Mouse (Mus musculus) kidney, embryonic 14.5 days (tissue): Measurements from ENCODE around the gene Glg1. TPM values are rescaled to one million over a fixed set of nuclear protein-coding genes. Genes with fewer than 3 reads are reported as not detected.
"Not testable (repeated sequence)": the region's sequence is repeated elsewhere in the genome, so short reads cannot be mapped to it uniquely, and the experiment has no call there.

Experiments used
- ATAC-seq: fragments of 200-750 bp; cut with Nextera tagmentation; 2 replicates; pipeline ENCODE4 v1.8.0; 2017; ENCODE audit warnings: moderate number of reproducible peaks, mild to moderate bottlenecking, moderate TSS enrichment, moderate library complexity; ENCODE audit not compliant: low FRiP score, low TSS enrichment
- H3K27ac ChIP-seq: fragments of 300-500 bp; sonication (generic); 2 replicates; pipeline ENCODE4 v1.5.1; 2014; ENCODE audit warnings: low read depth, mild to moderate bottlenecking, low read length, moderate library complexity, mixed read lengths
- H3K27me3 ChIP-seq: fragments of 300-500 bp; sonication (generic); 2 replicates; pipeline ENCODE4 v1.6.1; 2014; ENCODE audit warnings: mild to moderate bottlenecking, low read length; ENCODE audit not compliant: control insufficient read depth, insufficient read depth
- H3K36me3 ChIP-seq: fragments of 300-500 bp; sonication (generic); 2 replicates; pipeline ENCODE4 v1.6.1; 2014; ENCODE audit warnings: low read length, mixed read lengths; ENCODE audit not compliant: control insufficient read depth, insufficient read depth
- H3K4me1 ChIP-seq: fragments of 300-500 bp; sonication (generic); 2 replicates; pipeline ENCODE4 v1.6.1; 2014; ENCODE audit warnings: low read length, mixed read lengths; ENCODE audit not compliant: control insufficient read depth, insufficient read depth
- H3K4me2 ChIP-seq: fragments of 300-500 bp; sonication (generic); replicated peaks from 2 replicates; pipeline ENCODE4 v1.6.1; 2014; ENCODE audit warnings: low read depth, mild to moderate bottlenecking, low read length
- H3K4me3 ChIP-seq: fragments of 300-500 bp; sonication (generic); 2 replicates; pipeline ENCODE4 v1.5.1; 2014; ENCODE audit warnings: mild to moderate bottlenecking, low read length
- H3K9ac ChIP-seq: fragments of 300-500 bp; sonication (generic); 2 replicates; pipeline ENCODE4 v1.6.1; 2014; ENCODE audit warnings: low read depth, mild to moderate bottlenecking, low read length, moderate library complexity
- H3K9me3 ChIP-seq: fragments of 300-500 bp; sonication (generic); 2 replicates; pipeline ENCODE4 v1.6.1; 2016; ENCODE audit warnings: low read length; ENCODE audit not compliant: control insufficient read depth
- WGBS: fragments of 180-500 bp; shearing (Covaris S2); extraction: QIAGEN DNeasy Blood & Tissue Kit; methylation state at CpG from one replicate; pipeline ENCODE4 v1.1.7; 2014; 5-methylcytosine and 5-hydroxymethylcytosine counted together
- polyA plus RNA-seq: library from polyadenylated mRNA; unstranded; fragments of >200 nt; fragmentation: Nextera tagmentation; extraction: Ambion mirVana; gene quantifications from 2 replicates; pipeline ENCODE4 v1.2.1, GENCODE M21; 2014

Glg1 gene
- polyA plus RNA-seq, 1 experiment from 2014 or later, result 95.8 TPM

- no peaks in the 10 kb centered on the region for H3K36me3 ChIP-seq
- WGBS, result 93% methylated on average over 5 of the region's 5 CpGs
- H3K4me3 ChIP-seq, result no peak overlapping the region; the same call in 1 of the 2 replicates
- no peak overlapping the region for H3K27ac ChIP-seq
- H3K9ac ChIP-seq, result no peak overlapping the region
- peaks cover 5% of the 10 kb centered on the region; the same call in 1 of the 2 replicates for H3K4me1 ChIP-seq
- H3K9me3 ChIP-seq, result no peaks in the 10 kb centered on the region
- no peak overlapping the region for H3K4me2 ChIP-seq
- no peak for ATAC-seq
- no peaks in the 10 kb centered on the region for H3K27me3 ChIP-seq
Observed at GRCm38 (mm10) chr8:111260251-111260650, 1.2 kb upstream of the Glg1 start.

- Histone ChIP-seq H3K27ac (peak overlapping the region; percentile 96), H3K4me2 (peak overlapping the region; percentile 52), H3K4me1 (peaks cover 5% of the 10 kb centered on the region; the same call in 1 of the 2 replicates), H3K36me3 (no peaks in the 10 kb centered on the region), H3K27me3 (no peaks in the 10 kb centered on the region), H3K9ac (peak overlapping the region; percentile 93), H3K4me3 (peak overlapping the region; percentile 87), H3K9me3 (no peaks in the 10 kb centered on the region)
- WGBS, result 10% methylated on average over 13 of the region's 13 CpGs
- ATAC-seq, result 0 out of 2 replicates have a peak, but pooled peaks have one; percentile 8
Observed at GRCm38 (mm10) chr8:111259408-111259741, 359 bp upstream of the Glg1 start.

GRCm38 (mm10) chr8:111258010-111258630, 896 bp downstream of the Glg1 start:
- under 1% methylated on average over 22 of the region's 26 CpGs for WGBS
- peak; percentile 47; the same call in 1 of the 2 replicates for ATAC-seq

GRCm38 (mm10) chr8:111252487-111253112, 6.4 kb downstream of the Glg1 start:
- Histone ChIP-seq H3K27ac (no peak overlapping the region), H3K4me1 (peaks cover 5% of the 10 kb centered on the region; the same call in 1 of the 2 replicates), H3K36me3 (no peaks in the 10 kb centered on the region), H3K4me3 (no peak overlapping the region), H3K4me2 (no peak overlapping the region), H3K27me3 (no peaks in the 10 kb centered on the region), H3K9ac (no peak overlapping the region), H3K9me3 (no peaks in the 10 kb centered on the region)
- no peak for ATAC-seq
- 75% methylated on average over 4 of the region's 4 CpGs for WGBS

More at GRCm38 (mm10) chr8:111258010-111258630, 896 bp downstream of the Glg1 start:
- H3K4me2 ChIP-seq, result peak overlapping the region; percentile 52
- no peaks in the 10 kb centered on the region for H3K36me3 ChIP-seq
- H3K27me3 ChIP-seq, result no peaks in the 10 kb centered on the region
- H3K9me3 ChIP-seq, result no peaks in the 10 kb centered on the region
- peaks cover 5% of the 10 kb centered on the region; the same call in 1 of the 2 replicates for H3K4me1 ChIP-seq
- H3K9ac ChIP-seq, result peak overlapping the region; percentile 93
- peak overlapping the region; percentile 96 for H3K27ac ChIP-seq
- peak overlapping the region; percentile 87 for H3K4me3 ChIP-seq

- ATAC-seq, result no peak
- Histone ChIP-seq H3K36me3 (no peaks in the 10 kb centered on the region), H3K4me2 (no peak overlapping the region), H3K27me3 (no peaks in the 10 kb centered on the region), H3K9me3 (no peaks in the 10 kb centered on the region), H3K4me3 (no peak overlapping the region), H3K27ac (no peak overlapping the region), H3K9ac (no peak overlapping the region), H3K4me1 (no peaks in the 10 kb centered on the region; the same call in 1 of the 2 replicates)
- WGBS, result 77% methylated on average over 2 of the region's 2 CpGs
Observed at GRCm38 (mm10) chr8:111250111-111250510, 8.9 kb downstream of the Glg1 start.

GRCm38 (mm10) chr8:111248136-111248535, 10.9 kb downstream of the Glg1 start:
- Histone ChIP-seq H3K27me3 (no peaks in the 10 kb centered on the region), H3K27ac (no peak overlapping the region), H3K36me3 (no peaks in the 10 kb centered on the region), H3K4me3 (no peak overlapping the region), H3K9ac (no peak overlapping the region), H3K4me2 (no peak overlapping the region), H3K4me1 (no peaks in the 10 kb centered on the region; the same call in 1 of the 2 replicates), H3K9me3 (no peaks in the 10 kb centered on the region)
- no peak for ATAC-seq

- not testable (repeated sequence) for H3K4me1 ChIP-seq, H3K27me3 ChIP-seq, H3K27ac ChIP-seq, ATAC-seq, H3K9ac ChIP-seq, H3K9me3 ChIP-seq, H3K36me3 ChIP-seq, H3K4me2 ChIP-seq, H3K4me3 ChIP-seq
- 97% methylated on average over 1 of the region's 1 CpGs for WGBS
Observed at GRCm38 (mm10) chr8:111246864-111247263, 12.2 kb downstream of the Glg1 start.

GRCm38 (mm10) chr8:111246287-111246830, 12.7 kb downstream of the Glg1 start:
- Histone ChIP-seq H3K4me2 (no peak overlapping the region), H3K36me3 (no peaks in the 10 kb centered on the region), H3K9me3 (no peaks in the 10 kb centered on the region), H3K9ac (no peak overlapping the region), H3K27me3 (no peaks in the 10 kb centered on the region), H3K27ac (no peak overlapping the region), H3K4me3 (no peak overlapping the region), H3K4me1 (no peaks in the 10 kb centered on the region)
- WGBS, result 82% methylated on average over 4 of the region's 4 CpGs
- no peak for ATAC-seq

- Histone ChIP-seq H3K4me3 (no peak overlapping the region), H3K9ac (no peak overlapping the region), H3K27me3 (no peaks in the 10 kb centered on the region), H3K9me3 (no peaks in the 10 kb centered on the region), H3K4me1 (peaks cover 2% of the 10 kb centered on the region; the same call in 1 of the 2 replicates), H3K36me3 (no peaks in the 10 kb centered on the region), H3K4me2 (no peak overlapping the region), H3K27ac (no peak overlapping the region)
- WGBS, result 83% methylated on average over 3 of the region's 3 CpGs
- ATAC-seq, result no peak
Observed at GRCm38 (mm10) chr8:111237301-111237700, 21.7 kb downstream of the Glg1 start.
